Mouse (Mus musculus) gastrocnemius, postnatal 14 days (tissue): ENCODE data around the gene Igfbp5. TPM values are rescaled to one million over a fixed set of nuclear protein-coding genes. Genes with fewer than 3 reads are reported as not detected.

ENCODE experiments used
- DNase-seq: peaks from one replicate; pipeline ENCODE4 v3.0.0; 2021; ENCODE audit warnings: mixed read lengths
- intact Hi-C: fragments of 180-260 bp; cut with DNase I; formaldehyde crosslinking; loops from one replicate; pipeline ENCODE4 v1.15.1; 2025; ENCODE audit warnings: low total_unique reads
- total RNA-seq, 2 experiments: library from RNA; stranded (reverse); gene quantifications; 2 replicates each; pipeline ENCODE4 v1.2.3; 2021

The Igfbp5 gene
- total RNA-seq, 2 experiments from 2014 or later: 254 to 324 TPM

GRCm38 (mm10) chr1:72823751-72824706 lies 50.7 kb downstream of the Igfbp5 start, which contains the start of gene Igfbp2:
Igfbp2 (plus strand) TSS chr1:72824503.
- DNase-seq: no peak
- intact Hi-C loops: no loop called here

- intact Hi-C loops: no loop called here
- DNase-seq: no peak
Observed at GRCm38 (mm10) chr1:72822893-72823292, 51.8 kb downstream of the Igfbp5 start.

GRCm38 (mm10) chr1:72819995-72820394 lies 54.7 kb downstream of the Igfbp5 start:
- intact Hi-C loops: no loop called here
- no peak for DNase-seq

GRCm38 (mm10) chr1:72815616-72816015 lies 59.1 kb downstream of the Igfbp5 start:
- no peak for DNase-seq
- intact Hi-C loops: no loop called here

- intact Hi-C loops: no loop called here
Observed at GRCm38 (mm10) chr1:72815184-72815583, 59.5 kb downstream of the Igfbp5 start.

GRCm38 (mm10) chr1:72813639-72814403 lies 60.9 kb downstream of the Igfbp5 start:
- no peak for DNase-seq
- intact Hi-C loops: no loop called here

More at GRCm38 (mm10) chr1:72815184-72815583, 59.5 kb downstream of the Igfbp5 start:
- no peak for DNase-seq

- DNase-seq: no peak
Observed at GRCm38 (mm10) chr1:72813089-72813638, 61.5 kb downstream of the Igfbp5 start.

GRCm38 (mm10) chr1:72811061-72811460 lies 63.6 kb downstream of the Igfbp5 start:
- intact Hi-C loops: no loop called here
- DNase-seq: no peak

More at GRCm38 (mm10) chr1:72813089-72813638, 61.5 kb downstream of the Igfbp5 start:
- intact Hi-C loops: no loop called here

GRCm38 (mm10) chr1:72809951-72810675 lies 64.6 kb downstream of the Igfbp5 start:
- no peak for DNase-seq
- intact Hi-C loops: no loop called here

- DNase-seq: no peak
- intact Hi-C loops: no loop called here
Observed at GRCm38 (mm10) chr1:72809304-72809703, 65.4 kb downstream of the Igfbp5 start.

Other genes with a start within 250 kb of the Igfbp5 start
- not detected for gene Ankar, start 174.3 kb downstream of the Igfbp5 start, total RNA-seq
- gene Rpl37a, start 163.6 kb downstream of the Igfbp5 start, total RNA-seq: 100 to 1,000 TPM; 731 to 785 TPM
- gene Igfbp2, start 50.4 kb downstream of the Igfbp5 start, total RNA-seq: 1 to 10 TPM; 2.5 to 3.1 TPM
- not detected for gene Tnp1, start 141.0 kb upstream of the Igfbp5 start, total RNA-seq